Mouse (Mus musculus) thymus, postnatal 14 days (tissue): ENCODE results near the gene Rbm8a.

Experiments used
- DNase-seq: peaks from one replicate; pipeline ENCODE4 v3.0.0; 2021

Rbm8a gene

GRCm38 (mm10) chr3:96673514-96673913 is 43.8 kb downstream of the Rbm8a start:
- DNase-seq = no peak

DNA sequence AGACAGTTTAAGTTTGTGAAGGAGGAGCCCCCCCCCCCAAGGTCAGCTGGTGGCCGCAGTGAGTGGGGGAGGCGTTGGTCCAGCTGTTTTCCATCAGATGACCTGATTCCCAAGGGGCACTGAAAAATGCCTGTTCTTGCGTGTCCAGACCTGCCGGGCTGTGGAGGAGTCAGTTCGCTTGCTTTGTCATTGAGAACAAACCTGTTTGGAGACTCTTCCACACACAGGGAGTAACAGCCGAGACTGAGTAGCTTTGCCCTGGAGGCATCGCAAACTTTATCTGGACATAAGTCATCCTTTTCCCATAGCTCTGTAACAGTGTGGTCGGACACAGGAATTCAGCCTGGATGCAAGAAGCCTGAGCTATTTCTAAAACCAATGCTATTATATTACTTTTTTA is 44.7 kb downstream of the Rbm8a start:
- DNase-seq = no peak

DNA sequence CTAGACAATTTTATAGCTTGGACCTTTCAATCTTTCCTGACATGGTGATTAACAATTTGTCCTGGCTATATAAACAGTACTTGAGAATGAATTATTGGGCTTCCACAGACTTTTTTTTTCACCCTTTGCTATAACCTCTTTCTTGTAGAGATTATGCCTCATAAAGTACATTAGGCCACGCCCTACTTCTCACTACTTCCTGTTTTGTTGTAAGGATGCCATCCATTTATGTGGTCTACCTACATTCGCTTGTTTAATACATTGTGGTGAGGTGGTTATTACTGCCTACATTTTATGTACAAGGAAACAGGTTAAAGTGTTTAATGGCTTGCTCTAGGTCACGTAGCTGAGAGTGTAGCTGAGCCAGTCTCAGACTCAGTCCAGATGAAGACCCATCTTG is 45.4 kb downstream of the Rbm8a start:
- no peak for DNase-seq

GRCm38 (mm10) chr3:96675690-96676089 is 46.0 kb downstream of the Rbm8a start:
- no peak for DNase-seq

DNA sequence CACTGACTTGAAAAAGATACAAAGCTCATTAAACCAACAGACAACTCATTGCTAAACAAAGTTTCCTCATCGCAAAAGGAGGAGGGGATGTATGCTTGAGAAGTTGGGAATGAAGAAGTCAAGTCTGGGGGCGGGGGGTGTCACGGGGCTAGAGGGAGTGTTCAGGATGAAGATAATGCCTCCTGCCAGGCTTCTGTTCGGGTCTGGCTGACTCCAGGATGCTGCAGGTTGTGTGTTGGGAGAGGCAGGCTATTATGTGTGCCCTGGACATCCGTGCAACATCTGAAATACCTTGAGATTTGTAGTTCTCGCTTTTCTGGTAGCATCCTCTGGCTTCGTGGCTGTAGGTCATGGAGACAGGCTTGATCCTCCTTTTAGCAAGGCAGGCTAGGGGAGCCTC is 48.7 kb downstream of the Rbm8a start:
- no peak for DNase-seq

DNA sequence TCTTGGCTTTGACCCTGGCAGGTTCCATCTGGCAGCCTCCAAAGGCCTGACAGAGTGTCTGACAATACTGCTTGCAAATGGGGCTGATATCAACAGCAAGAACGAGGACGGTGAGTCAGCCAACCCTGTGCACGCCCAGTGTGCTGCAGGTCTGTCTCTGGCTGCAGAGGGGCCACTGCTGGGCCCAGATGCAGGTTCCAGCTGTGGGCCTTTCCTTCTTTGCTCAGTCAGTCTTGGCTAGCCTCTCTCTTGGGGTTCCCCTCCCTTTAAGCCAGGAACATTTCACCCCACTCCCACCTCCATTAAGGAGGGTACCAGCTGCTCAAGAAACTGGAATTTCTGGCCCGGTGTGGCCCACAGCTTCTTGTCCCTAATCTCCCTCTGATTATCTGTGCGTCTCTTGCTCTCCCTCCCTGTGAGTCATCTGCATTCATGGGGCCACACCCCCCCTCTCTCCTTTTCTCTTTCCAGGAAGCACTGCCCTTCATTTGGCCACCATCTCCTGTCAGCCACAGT is 49.5 kb downstream of the Rbm8a start:
- DNase-seq = no peak

GRCm38 (mm10) chr3:96680269-96680956 is 50.7 kb downstream of the Rbm8a start:
- no peak for DNase-seq
